Mouse (Mus musculus) intestine, postnatal 0 days (tissue): ENCODE measurements around the gene Ncapd2. TPM values are rescaled to one million over a fixed set of nuclear protein-coding genes. Genes with fewer than 3 reads are reported as not detected.

ENCODE experiments used
- ATAC-seq: fragments of 200-750 bp; cut with Nextera tagmentation; 2 replicates; pipeline ENCODE4 v1.8.0; 2017; ENCODE audit warnings: mild to moderate bottlenecking, moderate TSS enrichment, moderate library complexity
- H3K27ac ChIP-seq: fragments of 300-500 bp; sonication (generic); 2 replicates; pipeline ENCODE4 v1.5.1; 2014; ENCODE audit warnings: mild to moderate bottlenecking, low read depth, low read length, moderate library complexity
- H3K27me3 ChIP-seq: fragments of 300-500 bp; sonication (generic); replicated peaks from 2 replicates; pipeline ENCODE4 v1.6.1; 2014; ENCODE audit warnings: low read length, mixed read lengths; ENCODE audit not compliant: control insufficient read depth, insufficient read depth
- H3K36me3 ChIP-seq: fragments of 300-500 bp; sonication (generic); 2 replicates; pipeline ENCODE4 v1.6.1; 2014; ENCODE audit warnings: mild to moderate bottlenecking, moderate library complexity; ENCODE audit not compliant: control insufficient read depth, insufficient read depth
- H3K4me1 ChIP-seq: fragments of 300-500 bp; sonication (generic); replicated peaks from 2 replicates; pipeline ENCODE4 v1.6.1; 2014; ENCODE audit warnings: antibody characterized with exemption, low read length, mixed read lengths; ENCODE audit not compliant: control insufficient read depth, insufficient read depth
- H3K4me2 ChIP-seq: fragments of 300-500 bp; sonication (generic); replicated peaks from 2 replicates; pipeline ENCODE4 v1.6.1; 2014; ENCODE audit warnings: low read depth, mild to moderate bottlenecking, moderate library complexity
- H3K4me3 ChIP-seq: fragments of 300-500 bp; sonication (generic); 2 replicates; pipeline ENCODE4 v1.5.1; 2014; ENCODE audit warnings: low read depth, low read length
- H3K9ac ChIP-seq: fragments of 300-500 bp; sonication (generic); 2 replicates; pipeline ENCODE4 v1.6.1; 2014; ENCODE audit warnings: mild to moderate bottlenecking, low read depth, low read length
- H3K9me3 ChIP-seq: fragments of 300-500 bp; sonication (generic); 2 replicates; pipeline ENCODE4 v1.6.1; 2016; ENCODE audit warnings: mixed run types; ENCODE audit not compliant: control insufficient read depth
- CTCF ChIP-seq: sonication (generic); IDR thresholded peaks from 2 replicates; pipeline ENCODE4 v1.5.1; 2016; ENCODE audit warnings: low read depth, mild to moderate bottlenecking, control low read depth, antibody characterized with exemption, moderate library complexity
- WGBS: fragments of 180-500 bp; shearing (Covaris S2); extraction: QIAGEN DNeasy Blood & Tissue Kit; methylation state at CpG from one replicate; pipeline ENCODE4 v1.1.7; 2014; 5-methylcytosine and 5-hydroxymethylcytosine counted together
- polyA plus RNA-seq: library from polyadenylated mRNA; unstranded; fragments of >200 nt; fragmentation: Nextera tagmentation; extraction: Ambion mirVana; gene quantifications from 2 replicates; pipeline ENCODE4 v1.2.1, GENCODE M21; 2015

The Ncapd2 gene
- polyA plus RNA-seq, 1 experiment from 2014 or later: 17.9 TPM

DNA sequence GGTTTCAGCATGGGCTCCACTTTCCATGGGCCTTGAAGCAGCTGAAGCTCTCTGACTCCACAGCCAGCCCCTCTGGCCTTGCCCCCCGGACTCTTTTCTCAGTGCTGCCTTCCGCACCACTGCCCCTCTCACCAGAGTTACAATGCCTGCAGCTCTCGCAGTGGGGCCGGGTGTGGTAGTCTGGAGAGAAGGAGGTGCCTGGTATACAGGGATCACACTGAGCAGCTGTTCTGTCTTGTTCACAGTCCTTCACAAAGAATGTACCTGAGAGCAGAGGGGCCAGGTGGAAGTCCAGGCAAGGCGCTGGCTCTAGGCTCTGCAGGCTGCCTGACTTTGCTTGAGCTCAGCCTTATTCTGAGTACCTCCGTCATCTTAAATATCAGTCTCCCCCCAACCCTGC lies 44.8 kb upstream of the Ncapd2 start:
- H3K4me2 ChIP-seq: no peak overlapping the region
- WGBS: 86% methylated on average over 6 of the region's 6 CpGs

DNA sequence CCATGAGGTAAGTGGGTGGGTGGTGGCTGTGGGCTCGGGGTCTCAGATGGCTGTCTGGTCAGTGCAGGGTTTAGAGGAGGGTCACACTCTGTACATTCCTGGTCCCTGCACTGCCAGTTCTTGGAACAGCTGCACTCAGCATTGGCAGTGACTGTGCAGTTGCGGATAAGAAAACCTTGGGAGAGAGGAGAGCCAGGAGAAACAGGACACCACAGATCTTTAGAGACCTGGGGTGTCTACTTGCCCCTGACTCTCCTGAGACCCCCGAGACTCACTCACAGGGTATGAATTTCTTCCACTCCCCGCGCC lies 43.0 kb upstream of the Ncapd2 start:
- H3K9me3 ChIP-seq: no peaks in the 10 kb centered on the region
- WGBS: 57% methylated on average over 5 of the region's 5 CpGs
- H3K4me3 ChIP-seq: no peak overlapping the region
- no peak overlapping the region for H3K4me2 ChIP-seq
- TF ChIP-seq CTCF: no peak
- ATAC-seq: no peak
- no peaks in the 10 kb centered on the region for H3K27me3 ChIP-seq
- H3K27ac ChIP-seq: no peak overlapping the region
- no peaks in the 10 kb centered on the region; the same call in 1 of the 2 replicates for H3K4me1 ChIP-seq
- no peak overlapping the region for H3K9ac ChIP-seq
- 0 out of 2 replicates have a peak, but pooled peaks cover under 1% of the 10 kb centered on the region for H3K36me3 ChIP-seq

More for the DNA sequence above, 44.8 kb upstream of the Ncapd2 start:
- TF ChIP-seq CTCF: no peak
- Histone ChIP-seq H3K9me3 (no peaks in the 10 kb centered on the region), H3K27me3 (no peaks in the 10 kb centered on the region), H3K4me1 (no peaks in the 10 kb centered on the region; the same call in 1 of the 2 replicates), H3K4me3 (no peak overlapping the region), H3K27ac (no peak overlapping the region), H3K36me3 (no peaks in the 10 kb centered on the region), H3K9ac (no peak overlapping the region)
- no peak for ATAC-seq

DNA sequence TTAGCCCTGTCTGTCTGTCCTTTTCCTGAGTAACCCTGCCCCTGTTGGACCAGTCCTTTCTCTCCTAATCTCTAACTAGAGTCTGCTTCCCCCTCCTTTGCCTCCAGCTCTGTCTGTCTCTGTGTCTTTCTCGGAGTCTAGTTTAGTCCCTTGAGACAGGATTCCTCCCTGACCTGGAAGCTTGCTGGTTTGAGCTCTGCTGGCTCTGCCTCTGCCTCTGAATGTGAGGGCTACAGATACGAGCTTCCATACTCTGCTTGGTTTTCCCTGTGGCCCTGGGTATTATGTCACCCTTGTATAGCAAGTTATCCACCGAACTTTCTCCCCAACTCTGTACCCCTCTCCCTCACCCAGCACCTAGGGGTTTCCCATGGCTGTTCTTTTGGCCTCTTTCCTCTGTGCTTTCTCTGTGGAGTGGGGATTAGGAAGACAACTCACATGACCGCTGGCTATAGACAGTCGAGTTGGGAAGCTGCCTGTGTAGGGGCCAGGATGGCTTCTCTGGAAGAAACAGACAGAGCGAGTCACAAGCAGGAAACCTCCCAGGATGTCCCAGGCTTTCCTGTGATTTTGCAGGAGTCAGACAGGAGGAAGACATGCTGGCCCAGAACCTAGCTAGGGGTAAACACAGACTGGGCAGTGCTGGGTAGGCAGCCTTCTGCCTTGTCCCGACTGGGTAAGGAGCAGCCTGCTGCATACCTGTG lies 42.5 kb upstream of the Ncapd2 start:
- no peak for ATAC-seq
- Histone ChIP-seq H3K4me1 (no peaks in the 10 kb centered on the region; the same call in 1 of the 2 replicates), H3K36me3 (peaks cover 5% of the 10 kb centered on the region; the same call in 1 of the 2 replicates), H3K4me3 (no peak overlapping the region), H3K4me2 (no peak overlapping the region), H3K9ac (no peak overlapping the region), H3K27ac (no peak overlapping the region), H3K9me3 (no peaks in the 10 kb centered on the region), H3K27me3 (no peaks in the 10 kb centered on the region)
- WGBS: 49% methylated on average over 7 of the region's 7 CpGs
- no peak for TF ChIP-seq CTCF

DNA sequence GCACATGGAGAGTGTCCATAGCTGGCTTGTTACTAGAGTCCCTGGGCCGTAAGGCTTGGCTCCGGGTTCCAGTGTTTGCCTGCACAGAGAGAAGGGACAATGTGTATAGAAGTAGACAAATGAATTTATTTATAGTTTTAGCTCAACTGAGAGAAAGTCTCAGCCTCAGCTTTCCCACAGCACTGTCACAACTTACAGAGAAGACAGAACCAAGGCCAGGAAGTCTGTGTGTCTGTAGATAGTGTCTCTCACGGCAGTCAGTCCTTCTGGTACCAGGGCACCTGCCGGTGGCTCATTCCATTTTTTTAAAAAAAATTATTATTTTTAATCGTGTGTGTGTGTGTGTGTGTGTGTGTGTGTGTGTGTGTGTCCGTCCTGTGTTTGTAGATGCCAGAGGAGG lies 41.0 kb upstream of the Ncapd2 start:
- peaks cover 13% of the 10 kb centered on the region; the same call in 1 of the 2 replicates for H3K36me3 ChIP-seq
- ATAC-seq: no peak
- no peak for TF ChIP-seq CTCF
- H3K27ac ChIP-seq: no peak overlapping the region; the same call in 1 of the 2 replicates
- H3K9ac ChIP-seq: no peak overlapping the region
- H3K4me2 ChIP-seq: peak overlapping the region; percentile 92
- no peaks in the 10 kb centered on the region for H3K9me3 ChIP-seq
- no peaks in the 10 kb centered on the region for H3K27me3 ChIP-seq
- WGBS: 82% methylated on average over 6 of the region's 6 CpGs
- H3K4me1 ChIP-seq: no peaks in the 10 kb centered on the region; the same call in 1 of the 2 replicates
- peak overlapping the region; percentile 58; the same call in 1 of the 2 replicates for H3K4me3 ChIP-seq

DNA sequence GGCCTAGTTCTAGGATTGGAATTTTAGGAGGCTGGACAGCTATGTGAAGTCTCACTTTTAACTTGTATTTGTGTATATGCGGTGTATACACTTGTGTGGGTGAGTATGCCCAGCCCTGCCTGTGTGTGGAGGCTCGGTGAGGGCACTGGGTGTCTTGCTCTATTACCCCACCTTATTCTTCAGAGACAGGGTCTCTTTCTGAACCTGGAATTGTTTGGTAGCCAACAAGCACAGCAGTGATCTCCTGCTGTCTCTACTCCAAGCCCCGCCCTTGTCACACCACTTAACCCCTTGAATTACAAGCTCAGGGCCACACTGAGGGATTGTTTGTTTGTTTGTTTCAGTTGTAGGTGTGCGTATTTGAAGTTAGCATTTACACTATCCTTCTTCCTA lies 40.5 kb upstream of the Ncapd2 start:
- peak; percentile 21; the same call in 1 of the 2 replicates for ATAC-seq

DNA sequence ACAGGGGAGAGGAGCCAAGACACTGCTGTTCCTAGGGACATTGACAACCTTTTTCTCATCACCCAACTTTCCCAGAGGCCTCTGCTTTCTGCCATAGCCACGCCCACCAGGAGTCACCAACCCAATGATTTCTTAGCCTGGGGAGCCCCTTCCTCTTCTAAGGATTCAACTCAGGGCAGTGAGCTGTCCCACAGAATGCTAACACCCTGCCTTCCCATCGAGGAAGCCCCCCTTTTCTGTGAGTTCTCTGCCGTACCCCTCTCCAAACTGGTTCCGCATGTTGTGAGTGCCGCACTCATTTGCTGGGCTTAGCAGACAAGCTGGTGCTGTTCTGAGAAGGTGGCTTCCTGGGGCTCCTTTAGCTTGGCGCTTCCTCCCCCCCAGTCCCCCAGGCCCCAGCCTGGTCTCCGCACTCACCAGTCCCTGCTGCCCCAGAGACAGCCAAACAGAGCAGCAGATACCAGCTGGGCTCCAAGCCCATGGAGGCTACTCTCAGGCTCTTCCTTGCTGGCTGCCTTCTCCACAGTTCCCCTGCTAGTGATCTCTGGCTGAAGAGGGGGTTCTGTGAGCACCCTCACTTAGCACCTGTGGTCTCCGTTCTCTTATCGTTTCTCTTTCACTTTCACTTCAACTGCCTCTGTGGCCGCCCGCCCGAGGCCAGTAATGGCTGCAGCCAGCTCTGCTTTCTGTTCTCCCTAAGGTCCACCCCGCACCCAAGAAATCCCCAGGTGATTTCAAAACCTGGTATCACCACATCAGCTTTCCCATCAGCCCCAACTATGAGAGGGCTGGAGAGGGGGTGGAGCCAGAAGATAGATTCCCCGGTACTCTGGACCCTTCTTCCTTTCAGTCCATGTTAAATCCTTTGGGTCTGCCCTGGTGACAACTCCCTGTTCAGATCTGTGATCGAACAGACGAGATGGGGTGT lies 39.9 kb upstream of the Ncapd2 start, which contains the start of gene Tapbpl:
Gene Tapbpl, minus strand, starts transcription at position 744 of the 928 bp plus-strand sequence.
- Histone ChIP-seq H3K4me3 (peak within 1 kb of the TSS; percentile 58), H3K27ac (peak within 1 kb of the TSS; percentile 93), H3K9me3 (no peaks in the 10 kb centered on the region), H3K4me2 (peak within 1 kb of the TSS; percentile 92), H3K9ac (peak within 1 kb of the TSS; percentile 74), H3K36me3 (peaks cover 20% of the 10 kb centered on the region), H3K4me1 (no peaks in the 10 kb centered on the region; the same call in 1 of the 2 replicates), H3K27me3 (no peaks in the 10 kb centered on the region)
- under 1% methylated on average over 16 of the region's 16 CpGs for WGBS
- no peak for TF ChIP-seq CTCF
- peak; percentile 74 for ATAC-seq

More for the DNA sequence above, 40.5 kb upstream of the Ncapd2 start:
- no peaks in the 10 kb centered on the region; the same call in 1 of the 2 replicates for H3K4me1 ChIP-seq
- no peak for TF ChIP-seq CTCF
- 33% methylated on average over 4 of the region's 4 CpGs for WGBS
- H3K9me3 ChIP-seq: no peaks in the 10 kb centered on the region
- peak overlapping the region; percentile 74 for H3K9ac ChIP-seq
- H3K27ac ChIP-seq: peak overlapping the region; percentile 93
- H3K36me3 ChIP-seq: peaks cover 13% of the 10 kb centered on the region; the same call in 1 of the 2 replicates
- H3K27me3 ChIP-seq: no peaks in the 10 kb centered on the region
- H3K4me3 ChIP-seq: peak overlapping the region; percentile 58
- peak overlapping the region; percentile 92 for H3K4me2 ChIP-seq
